Mouse (Mus musculus): Measurements from ENCODE around the gene Mid1. TPM values are rescaled to one million over a fixed set of nuclear protein-coding genes. Genes with fewer than 3 reads are reported as not detected.
A peak's percentile ranks its signal among the peaks of the same experiment; 100 is the strongest.
"Not testable (repeated sequence)": the region's sequence is repeated elsewhere in the genome, so short reads cannot be mapped to it uniquely, and the experiment has no call there.

Mid1 gene
- total and polyA plus RNA-seq, 2 experiments from 2014 or later = 3.8 to 8.5 TPM

GRCm38 (mm10) chrX:169975681-169976131 lies 290.7 kb downstream of the Mid1 start:
- not testable (repeated sequence) for ATAC-seq
- WGBS = 67% methylated on average over 3 of the region's 3 CpGs

GRCm38 (mm10) chrX:169976340-169976739 lies 291.3 kb downstream of the Mid1 start:
- H3K36me3 ChIP-seq (ENCODE audit: insufficient read depth, low read length); H3K9ac ChIP-seq (replicated peaks; ENCODE audit: low read length); H3K9me3 ChIP-seq (ENCODE audit: low read length); H3K4me1 ChIP-seq (ENCODE audit: insufficient read depth, low read length); H3K4me2 ChIP-seq (ENCODE audit: low read depth, low read length); ATAC-seq; H3K4me3 ChIP-seq (ENCODE audit: low read length); DNase-seq (ENCODE audit: low spot score); H3K27me3 ChIP-seq (ENCODE audit: insufficient read depth, low read length); H3K27ac ChIP-seq: not testable (repeated sequence)
- WGBS = 82% methylated on average over 5 of the region's 5 CpGs

More at GRCm38 (mm10) chrX:169975681-169976131, 290.7 kb downstream of the Mid1 start:
- H3K9me3 ChIP-seq (ENCODE audit: low read length); H3K27ac ChIP-seq; H3K4me3 ChIP-seq (ENCODE audit: low read length); H3K9ac ChIP-seq (replicated peaks; ENCODE audit: low read length); H3K4me2 ChIP-seq (ENCODE audit: low read depth, low read length); H3K27me3 ChIP-seq (ENCODE audit: insufficient read depth, low read length); H3K36me3 ChIP-seq (ENCODE audit: insufficient read depth, low read length); H3K4me1 ChIP-seq (ENCODE audit: insufficient read depth, low read length): not testable (repeated sequence)
- peak; percentile 11 for DNase-seq (ENCODE audit: low spot score)

GRCm38 (mm10) chrX:169977856-169978435 lies 292.9 kb downstream of the Mid1 start:
- not testable (repeated sequence) for ATAC-seq; H3K4me2 ChIP-seq (ENCODE audit: low read depth, low read length); H3K27ac ChIP-seq; H3K4me1 ChIP-seq (ENCODE audit: insufficient read depth, low read length); H3K9ac ChIP-seq (replicated peaks; ENCODE audit: low read length); H3K36me3 ChIP-seq (ENCODE audit: insufficient read depth, low read length); H3K4me3 ChIP-seq (ENCODE audit: low read length); H3K9me3 ChIP-seq (ENCODE audit: low read length)
- H3K27me3 ChIP-seq (ENCODE audit: insufficient read depth, low read length) = peaks cover 15% of the 10 kb centered on the region; the same call in 1 of the 2 replicates
- peak; percentile 3 for DNase-seq (ENCODE audit: low spot score)
- WGBS = 89% methylated on average over 7 of the region's 7 CpGs

GRCm38 (mm10) chrX:169978436-169979381 lies 293.7 kb downstream of the Mid1 start:
- not testable (repeated sequence) for H3K9ac ChIP-seq (replicated peaks; ENCODE audit: low read length); H3K9me3 ChIP-seq (ENCODE audit: low read length); H3K4me1 ChIP-seq (ENCODE audit: insufficient read depth, low read length); H3K36me3 ChIP-seq (ENCODE audit: insufficient read depth, low read length); H3K27ac ChIP-seq; ATAC-seq
- Histone ChIP-seq H3K27me3 (ENCODE audit: insufficient read depth, low read length) (peaks cover 15% of the 10 kb centered on the region; the same call in 1 of the 2 replicates), H3K4me2 (ENCODE audit: low read depth, low read length) (peak overlapping the region; percentile 49), H3K4me3 (ENCODE audit: low read length) (peak overlapping the region; percentile 21)
- peak; percentile 83 for DNase-seq (ENCODE audit: low spot score)
- 52% methylated on average over 29 of the region's 29 CpGs for WGBS

- 41% methylated on average over 20 of the region's 20 CpGs for WGBS
- peak overlapping the region; percentile 49 for H3K4me2 ChIP-seq (ENCODE audit: low read depth, low read length)
- H3K4me3 ChIP-seq (ENCODE audit: low read length) = peak overlapping the region; percentile 21
- ATAC-seq = 0 out of 2 replicates have a peak, but pooled peaks have one; percentile 20
- not testable (repeated sequence) for H3K27ac ChIP-seq; H3K36me3 ChIP-seq (ENCODE audit: insufficient read depth, low read length); H3K4me1 ChIP-seq (ENCODE audit: insufficient read depth, low read length); H3K9ac ChIP-seq (replicated peaks; ENCODE audit: low read length); H3K9me3 ChIP-seq (ENCODE audit: low read length)
- DNase-seq (ENCODE audit: low spot score) = peak; percentile 69
- peaks cover 15% of the 10 kb centered on the region; the same call in 1 of the 2 replicates for H3K27me3 ChIP-seq (ENCODE audit: insufficient read depth, low read length)
Measured at GRCm38 (mm10) chrX:169979461-169980202, 294.6 kb downstream of the Mid1 start.

- not testable (repeated sequence) for H3K9me3 ChIP-seq (ENCODE audit: low read length); H3K9ac ChIP-seq (replicated peaks; ENCODE audit: low read length); H3K36me3 ChIP-seq (ENCODE audit: insufficient read depth, low read length); H3K4me3 ChIP-seq (ENCODE audit: low read length); H3K27ac ChIP-seq; ATAC-seq; H3K4me2 ChIP-seq (ENCODE audit: low read depth, low read length); H3K4me1 ChIP-seq (ENCODE audit: insufficient read depth, low read length)
- peak; percentile 24 for DNase-seq (ENCODE audit: low spot score)
- H3K27me3 ChIP-seq (ENCODE audit: insufficient read depth, low read length) = peaks cover 15% of the 10 kb centered on the region; the same call in 1 of the 2 replicates
- 47% methylated on average over 6 of the region's 6 CpGs for WGBS
Measured at GRCm38 (mm10) chrX:169980203-169980556, 295.2 kb downstream of the Mid1 start.
